Mouse (Mus musculus) hematopoietic stem cell, adult 5-6 weeks (primary cell): ENCODE data around the gene Cyp26a1. TPM values are rescaled to one million over a fixed set of nuclear protein-coding genes. Genes with fewer than 3 reads are reported as not detected.

Source experiments
- ATAC-seq, 2 experiments: fragments of 125-278 bp in 1 of 2; replicated peaks in 1 of 2; 2 replicates each; pipeline ENCODE4 v1.8.0; 2016 to 2017; ENCODE audit warnings: inconsistent platforms in 2 of 2, mild to moderate bottlenecking in 2 of 2, moderate number of reproducible peaks in 2 of 2, low read depth in 1 of 2, moderate TSS enrichment in 1 of 2; ENCODE audit not compliant: low FRiP score in 2 of 2, poor library complexity in 2 of 2, severe bottlenecking in 2 of 2, insufficient read depth in 1 of 2, low TSS enrichment in 1 of 2
- total RNA-seq: library from RNA; stranded (forward); fragments of 172-1452, 232-1000 nt; gene quantifications from 2 replicates; pipeline ENCODE4 v1.2.3, GENCODE M21; 2017

Gene Cyp26a1
- total RNA-seq, 1 experiment from 2014 or later: not detected

- ATAC-seq: no peak
Measured at GRCm38 (mm10) chr19:37695762-37696602, 1.6 kb upstream of the Cyp26a1 start.

- ATAC-seq: no peak
Measured at GRCm38 (mm10) chr19:37696603-37697334, 829 bp upstream of the Cyp26a1 start.

- no peak for ATAC-seq
Measured at GRCm38 (mm10) chr19:37697335-37697636, 312 bp upstream of the Cyp26a1 start.

- ATAC-seq: peak; percentile 39 to 54; a peak in 1 of 4 replicates
Measured at GRCm38 (mm10) chr19:37698273-37699160, 919 bp downstream of the Cyp26a1 start.

- no peak for ATAC-seq
Measured at GRCm38 (mm10) chr19:37699711-37700110, 2.1 kb downstream of the Cyp26a1 start.

- ATAC-seq: no peak; a peak in 1 of 4 replicates
Measured at GRCm38 (mm10) chr19:37702377-37703076, 4.9 kb downstream of the Cyp26a1 start.

- ATAC-seq: peak; percentile 57 to 74; a peak in 2 of 4 replicates
Measured at GRCm38 (mm10) chr19:37703902-37704509, 6.4 kb downstream of the Cyp26a1 start.

GRCm38 (mm10) chr19:37705722-37706121, 8.1 kb downstream of the Cyp26a1 start:
- ATAC-seq: no peak

GRCm38 (mm10) chr19:37714681-37715080, 17.1 kb downstream of the Cyp26a1 start:
- ATAC-seq: no peak

- ATAC-seq: no peak
Measured at GRCm38 (mm10) chr19:37715980-37716379, 18.4 kb downstream of the Cyp26a1 start.

- no peak for ATAC-seq
Measured at GRCm38 (mm10) chr19:37716524-37717175, 19.1 kb downstream of the Cyp26a1 start.

GRCm38 (mm10) chr19:37719166-37719565, 21.6 kb downstream of the Cyp26a1 start:
- ATAC-seq: no peak

GRCm38 (mm10) chr19:37724591-37724990, 27.0 kb downstream of the Cyp26a1 start:
- no peak for ATAC-seq

GRCm38 (mm10) chr19:37726585-37726984, 29.0 kb downstream of the Cyp26a1 start:
- ATAC-seq: no peak

- no peak for ATAC-seq
Measured at GRCm38 (mm10) chr19:37727366-37727765, 29.8 kb downstream of the Cyp26a1 start.

- no peak for ATAC-seq
Measured at GRCm38 (mm10) chr19:37735426-37735825, 37.8 kb downstream of the Cyp26a1 start.
